Mouse (Mus musculus): ENCODE data around the gene Zfp423.

Gene Zfp423

DNA sequence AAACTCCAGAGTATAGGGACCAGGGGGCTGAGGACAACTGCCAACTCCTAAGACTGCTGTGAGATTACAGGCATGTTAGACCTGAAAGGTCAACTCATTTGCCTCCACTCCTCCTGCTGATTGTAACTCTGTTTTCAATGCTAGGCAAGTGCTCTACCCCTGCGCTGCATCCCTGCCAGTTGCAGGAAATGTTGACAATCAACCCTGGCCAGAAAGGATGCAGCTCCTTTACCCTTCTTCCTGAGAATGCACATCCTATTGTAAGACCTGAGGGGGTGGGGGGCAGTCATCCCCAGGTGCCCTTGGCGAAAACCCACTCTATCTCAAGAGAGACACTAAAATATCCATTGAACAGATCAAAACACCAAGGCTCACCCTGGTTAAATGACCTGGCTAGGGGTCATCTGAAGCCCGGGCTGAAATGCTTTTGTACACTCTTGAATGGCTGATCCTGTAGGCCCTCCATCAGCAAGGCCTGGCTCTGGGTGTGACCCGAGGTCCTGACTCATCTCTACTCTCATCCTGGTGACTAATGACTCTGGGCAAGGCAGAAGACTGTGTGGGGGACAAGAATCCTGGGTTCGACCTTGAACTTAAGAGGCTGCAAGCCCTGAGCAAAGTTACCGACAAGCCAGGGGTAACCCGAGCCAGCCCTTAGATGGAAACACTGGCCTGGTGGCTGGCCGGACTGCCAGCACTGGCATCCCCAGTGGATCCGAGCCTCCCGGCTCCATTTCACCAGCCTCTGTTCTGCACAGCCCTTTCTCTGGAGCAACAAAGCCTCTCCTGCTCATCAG, 32.2 kb downstream of the Zfp423 start:
- Histone ChIP-seq H3K4me1 (replicated peaks; ENCODE audit: low read depth, low read length) (peaks cover 70% of the 10 kb centered on the region), H3K4me3 (replicated peaks; ENCODE audit: low read length) (no peak overlapping the region), H3K9me3 (ENCODE audit: low read length) (no peaks in the 10 kb centered on the region), H3K27me3 (ENCODE audit: insufficient read depth, low read length) (no peaks in the 10 kb centered on the region), H3K36me3 (ENCODE audit: insufficient read depth, low read length) (no peaks in the 10 kb centered on the region; the same call in 1 of the 2 replicates)
- TF ChIP-seq POU5F1 (IDR thresholded peaks at IDR 0.05; ENCODE audit: borderline replicate concordance, low read length): no peak
- TF ChIP-seq NANOG (IDR thresholded peaks at IDR 0.05; ENCODE audit: borderline replicate concordance, low read length): no peak
- TF ChIP-seq CTCF (conservative IDR thresholded peaks at IDR 0.05; ENCODE audit: low read length): no peak

DNA sequence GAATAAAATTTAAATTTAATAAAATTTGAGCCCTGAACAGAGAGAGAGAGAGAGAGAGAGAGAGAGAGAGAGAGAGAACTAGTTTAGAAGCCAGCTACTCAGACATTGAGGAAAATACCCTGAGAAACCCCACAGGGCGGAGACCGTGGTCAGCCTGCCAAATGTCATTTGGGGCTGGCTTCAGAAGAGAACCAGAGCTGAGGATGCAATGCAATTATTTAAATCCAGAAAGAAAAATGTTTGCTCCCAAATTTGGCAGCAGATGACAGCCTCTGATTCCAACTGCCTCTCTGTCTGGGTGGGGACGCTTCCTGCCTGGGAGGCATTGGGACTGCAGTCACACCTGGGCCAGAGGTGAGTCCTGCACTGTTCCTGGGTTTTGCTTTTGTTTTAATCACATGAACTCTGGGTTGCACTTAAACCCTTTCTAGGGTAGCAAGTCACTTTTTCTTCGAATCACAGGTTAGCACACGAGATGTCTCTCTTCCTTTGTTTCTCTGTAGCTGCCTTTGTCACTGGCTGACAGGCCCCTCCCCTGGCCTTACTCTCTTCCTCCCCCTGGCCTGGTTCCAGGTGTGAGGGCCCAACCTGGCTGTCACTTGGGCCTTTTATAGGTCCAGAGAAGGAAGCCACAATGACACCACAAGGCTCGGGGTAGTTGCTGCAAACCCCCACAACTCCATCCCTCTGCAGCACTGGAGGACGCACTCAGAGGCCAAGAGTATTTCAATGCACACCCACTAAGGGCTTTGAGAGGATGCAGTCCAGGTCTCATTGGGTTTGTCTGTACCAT, 33.1 kb downstream of the Zfp423 start:
- TF ChIP-seq NANOG (IDR thresholded peaks at IDR 0.05; ENCODE audit: borderline replicate concordance, low read length) (no peak), POU5F1 (IDR thresholded peaks at IDR 0.05; ENCODE audit: borderline replicate concordance, low read length) (no peak), CTCF (conservative IDR thresholded peaks at IDR 0.05; ENCODE audit: low read length) (no peak)
- Histone ChIP-seq H3K4me1 (replicated peaks; ENCODE audit: low read depth, low read length) (peaks cover 71% of the 10 kb centered on the region), H3K4me3 (replicated peaks; ENCODE audit: low read length) (no peak overlapping the region), H3K27me3 (ENCODE audit: insufficient read depth, low read length) (no peaks in the 10 kb centered on the region), H3K36me3 (ENCODE audit: insufficient read depth, low read length) (no peaks in the 10 kb centered on the region; the same call in 1 of the 2 replicates), H3K9me3 (ENCODE audit: low read length) (no peaks in the 10 kb centered on the region)

DNA sequence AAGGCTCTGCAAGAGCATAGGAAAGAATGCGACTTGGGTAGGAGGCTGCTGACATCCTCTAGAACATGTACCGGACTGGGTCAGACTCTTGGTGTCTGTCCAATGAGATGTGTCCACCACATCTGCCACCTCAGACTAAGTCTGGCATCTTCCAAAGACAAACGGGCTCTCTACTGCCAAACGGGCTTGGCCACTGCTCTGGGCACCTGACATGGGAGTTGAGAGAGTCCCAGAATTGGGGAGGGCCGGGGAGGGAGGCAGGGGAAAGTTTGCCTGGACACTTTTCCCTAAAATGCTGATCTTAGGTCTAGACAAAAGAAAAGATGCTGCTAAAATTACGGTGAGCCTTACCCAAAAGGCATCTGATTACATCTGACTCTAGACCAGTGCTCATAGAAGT, 36.5 kb downstream of the Zfp423 start:
- Histone ChIP-seq H3K4me1 (replicated peaks; ENCODE audit: low read depth, low read length) (peaks cover 65% of the 10 kb centered on the region), H3K36me3 (ENCODE audit: insufficient read depth, low read length) (no peaks in the 10 kb centered on the region; the same call in 1 of the 2 replicates), H3K9me3 (ENCODE audit: low read length) (no peaks in the 10 kb centered on the region), H3K4me3 (replicated peaks; ENCODE audit: low read length) (no peak overlapping the region), H3K27me3 (ENCODE audit: insufficient read depth, low read length) (no peaks in the 10 kb centered on the region)
- TF ChIP-seq NANOG (IDR thresholded peaks at IDR 0.05; ENCODE audit: borderline replicate concordance, low read length): no peak
- no peak for TF ChIP-seq CTCF (conservative IDR thresholded peaks at IDR 0.05; ENCODE audit: low read length)
- no peak for TF ChIP-seq POU5F1 (IDR thresholded peaks at IDR 0.05; ENCODE audit: borderline replicate concordance, low read length)

DNA sequence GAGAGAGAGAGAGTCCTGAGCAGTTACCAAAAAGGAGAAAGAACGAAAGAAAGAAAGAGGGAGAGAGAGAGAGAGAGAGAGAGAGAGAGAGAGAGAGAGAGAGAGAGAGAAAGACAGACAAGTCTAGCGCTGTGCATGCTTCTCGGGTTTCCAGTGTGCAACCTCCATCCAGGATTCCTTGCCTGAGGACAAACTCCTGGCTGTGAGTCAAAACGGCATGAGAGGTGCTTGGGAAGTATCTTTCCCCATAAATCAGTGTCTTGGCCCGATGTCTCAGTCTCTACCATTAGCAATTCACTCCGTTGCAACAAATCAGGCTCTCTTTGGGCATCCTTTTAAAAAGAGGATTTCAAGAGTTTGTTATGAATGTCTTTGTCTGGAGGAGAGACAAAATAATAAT, 36.9 kb downstream of the Zfp423 start:
- Histone ChIP-seq H3K27me3 (ENCODE audit: insufficient read depth, low read length) (no peaks in the 10 kb centered on the region), H3K4me1 (replicated peaks; ENCODE audit: low read depth, low read length) (peaks cover 60% of the 10 kb centered on the region), H3K9me3 (ENCODE audit: low read length) (no peaks in the 10 kb centered on the region), H3K36me3 (ENCODE audit: insufficient read depth, low read length) (no peaks in the 10 kb centered on the region; the same call in 1 of the 2 replicates), H3K4me3 (replicated peaks; ENCODE audit: low read length) (no peak overlapping the region)
- TF ChIP-seq POU5F1 (IDR thresholded peaks at IDR 0.05; ENCODE audit: borderline replicate concordance, low read length) (no peak), NANOG (IDR thresholded peaks at IDR 0.05; ENCODE audit: borderline replicate concordance, low read length) (no peak), CTCF (conservative IDR thresholded peaks at IDR 0.05; ENCODE audit: low read length) (no peak)

DNA sequence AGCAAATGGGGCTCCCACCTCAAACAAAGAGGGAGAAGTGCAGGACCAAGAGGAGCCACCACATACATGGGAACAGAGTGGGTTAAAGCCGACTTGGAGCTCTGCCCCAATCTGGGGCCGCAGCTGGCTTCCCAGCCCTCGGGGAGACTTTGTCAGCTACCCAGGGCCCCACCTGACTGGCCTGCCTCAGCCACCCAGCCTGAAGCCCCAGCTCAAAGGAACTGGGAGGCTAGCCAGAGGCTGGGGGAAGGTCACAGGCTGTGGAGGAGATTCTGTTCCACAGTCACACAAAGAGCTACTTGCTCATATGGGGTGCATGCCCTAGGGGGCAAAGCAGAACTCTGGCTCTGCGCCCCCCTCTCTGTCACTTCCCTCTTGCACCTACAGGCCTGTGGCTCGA, 41.4 kb downstream of the Zfp423 start:
- no peaks in the 10 kb centered on the region for H3K27me3 ChIP-seq (ENCODE audit: insufficient read depth, low read length)
- H3K36me3 ChIP-seq (ENCODE audit: insufficient read depth, low read length): no peaks in the 10 kb centered on the region
- H3K9me3 ChIP-seq (ENCODE audit: low read length): no peaks in the 10 kb centered on the region
- H3K4me1 ChIP-seq (replicated peaks; ENCODE audit: low read depth, low read length): peaks cover 64% of the 10 kb centered on the region
- H3K4me3 ChIP-seq (replicated peaks; ENCODE audit: low read length): no peak overlapping the region
- TF ChIP-seq POU5F1 (IDR thresholded peaks at IDR 0.05; ENCODE audit: borderline replicate concordance, low read length): no peak
- TF ChIP-seq CTCF (conservative IDR thresholded peaks at IDR 0.05; ENCODE audit: low read length): no peak

DNA sequence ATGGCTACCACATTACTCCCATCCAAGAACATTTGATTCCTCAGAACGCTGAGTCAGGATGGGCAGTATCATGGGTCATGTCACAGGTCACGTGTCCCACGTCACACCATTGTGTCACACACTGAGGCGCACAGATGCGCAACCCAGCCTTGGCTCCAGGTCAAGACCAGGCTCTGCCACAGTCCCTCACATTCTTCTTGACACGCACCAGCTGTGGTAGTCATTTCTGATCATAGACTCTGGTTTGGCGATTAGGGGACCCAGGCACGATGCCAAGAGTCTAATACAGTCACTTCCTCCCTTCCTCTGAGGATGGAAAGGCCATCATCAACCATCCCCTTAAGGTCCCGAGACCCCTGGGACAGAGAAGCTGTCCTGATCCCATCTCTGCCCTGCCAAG, 43.6 kb downstream of the Zfp423 start:
- Histone ChIP-seq H3K27me3 (ENCODE audit: insufficient read depth, low read length) (no peaks in the 10 kb centered on the region), H3K9me3 (ENCODE audit: low read length) (no peaks in the 10 kb centered on the region), H3K4me3 (replicated peaks; ENCODE audit: low read length) (no peak overlapping the region), H3K36me3 (ENCODE audit: insufficient read depth, low read length) (no peaks in the 10 kb centered on the region), H3K4me1 (replicated peaks; ENCODE audit: low read depth, low read length) (peaks cover 67% of the 10 kb centered on the region)
- no peak for TF ChIP-seq CTCF (conservative IDR thresholded peaks at IDR 0.05; ENCODE audit: low read length)
- TF ChIP-seq POU5F1 (IDR thresholded peaks at IDR 0.05; ENCODE audit: borderline replicate concordance, low read length): no peak
- no peak for TF ChIP-seq NANOG (IDR thresholded peaks at IDR 0.05; ENCODE audit: borderline replicate concordance, low read length)

DNA sequence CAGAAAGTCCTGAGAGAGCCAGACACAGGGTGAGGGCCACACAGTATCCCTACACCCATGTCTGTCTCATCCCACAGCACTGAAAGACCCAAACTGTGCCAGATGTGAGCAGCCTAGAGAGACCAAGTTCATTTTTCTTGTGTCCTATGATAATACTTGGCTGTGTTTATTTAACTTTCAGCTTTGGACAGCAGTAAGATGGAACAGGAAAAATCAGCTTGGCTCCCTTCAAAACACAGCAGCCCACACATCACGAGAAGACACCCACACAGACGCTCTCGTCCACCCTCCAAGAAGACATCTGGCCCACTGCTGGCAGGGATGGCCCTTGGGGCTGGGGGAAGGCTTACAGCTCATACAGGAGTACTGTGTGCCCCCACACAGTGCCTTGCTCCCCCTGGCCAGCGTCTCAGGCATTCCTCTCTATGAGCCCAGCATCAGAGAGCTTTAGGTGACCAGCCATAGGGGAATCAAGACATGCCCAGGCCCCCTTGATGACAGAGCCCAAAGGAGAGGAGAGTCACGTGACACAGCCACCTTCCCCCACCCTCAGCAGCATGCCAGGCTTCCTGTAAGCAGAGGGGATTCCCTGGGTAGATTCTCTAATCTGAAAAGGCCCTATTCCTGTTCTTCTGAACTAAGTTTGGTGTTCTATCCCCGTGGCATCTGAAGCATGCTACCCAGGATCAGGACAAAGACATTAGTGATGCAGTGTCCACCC, 45.0 kb downstream of the Zfp423 start:
- no peaks in the 10 kb centered on the region for H3K9me3 ChIP-seq (ENCODE audit: low read length)
- H3K36me3 ChIP-seq (ENCODE audit: insufficient read depth, low read length): no peaks in the 10 kb centered on the region
- TF ChIP-seq CTCF (conservative IDR thresholded peaks at IDR 0.05; ENCODE audit: low read length): no peak
- TF ChIP-seq NANOG (IDR thresholded peaks at IDR 0.05; ENCODE audit: borderline replicate concordance, low read length): no peak
- no peak for TF ChIP-seq POU5F1 (IDR thresholded peaks at IDR 0.05; ENCODE audit: borderline replicate concordance, low read length)
- H3K4me3 ChIP-seq (replicated peaks; ENCODE audit: low read length): no peak overlapping the region
- H3K4me1 ChIP-seq (replicated peaks; ENCODE audit: low read depth, low read length): peaks cover 71% of the 10 kb centered on the region
- H3K27me3 ChIP-seq (ENCODE audit: insufficient read depth, low read length): no peaks in the 10 kb centered on the region

DNA sequence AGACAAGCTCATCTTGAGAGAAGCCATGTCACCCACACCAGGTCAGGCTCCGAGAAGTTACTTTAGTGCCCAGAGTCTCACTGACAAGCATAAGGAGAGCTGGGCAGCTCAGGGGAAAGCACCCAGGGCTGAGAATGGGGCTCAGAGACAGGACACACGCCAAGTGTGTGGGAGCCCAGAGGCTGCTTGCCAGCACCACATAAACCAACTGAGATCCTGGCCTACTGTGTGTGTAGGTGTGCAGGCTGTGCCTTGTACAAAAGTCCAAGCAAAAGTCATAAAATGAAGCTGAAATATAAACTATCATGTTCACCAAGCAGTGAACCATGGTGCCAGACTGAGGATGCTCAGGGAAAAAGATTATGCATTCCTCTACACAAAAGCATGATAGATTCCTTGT, 50.5 kb downstream of the Zfp423 start:
- no peaks in the 10 kb centered on the region for H3K36me3 ChIP-seq (ENCODE audit: insufficient read depth, low read length)
- no peak overlapping the region for H3K4me3 ChIP-seq (replicated peaks; ENCODE audit: low read length)
- no peaks in the 10 kb centered on the region for H3K27me3 ChIP-seq (ENCODE audit: insufficient read depth, low read length)
- no peaks in the 10 kb centered on the region for H3K9me3 ChIP-seq (ENCODE audit: low read length)
- peaks cover 63% of the 10 kb centered on the region for H3K4me1 ChIP-seq (replicated peaks; ENCODE audit: low read depth, low read length)
- TF ChIP-seq CTCF (conservative IDR thresholded peaks at IDR 0.05; ENCODE audit: low read length): no peak
- no peak for TF ChIP-seq POU5F1 (IDR thresholded peaks at IDR 0.05; ENCODE audit: borderline replicate concordance, low read length)
- TF ChIP-seq NANOG (IDR thresholded peaks at IDR 0.05; ENCODE audit: borderline replicate concordance, low read length): no peak
